Mouse (Mus musculus) ovary, adult 18-20 months (tissue): ENCODE data around the gene Trpv2.

Source experiments
- DNase-seq: peaks from one replicate; pipeline ENCODE4 v3.0.0; 2022; ENCODE audit warnings: low spot score, mixed read lengths

Gene Trpv2

DNA sequence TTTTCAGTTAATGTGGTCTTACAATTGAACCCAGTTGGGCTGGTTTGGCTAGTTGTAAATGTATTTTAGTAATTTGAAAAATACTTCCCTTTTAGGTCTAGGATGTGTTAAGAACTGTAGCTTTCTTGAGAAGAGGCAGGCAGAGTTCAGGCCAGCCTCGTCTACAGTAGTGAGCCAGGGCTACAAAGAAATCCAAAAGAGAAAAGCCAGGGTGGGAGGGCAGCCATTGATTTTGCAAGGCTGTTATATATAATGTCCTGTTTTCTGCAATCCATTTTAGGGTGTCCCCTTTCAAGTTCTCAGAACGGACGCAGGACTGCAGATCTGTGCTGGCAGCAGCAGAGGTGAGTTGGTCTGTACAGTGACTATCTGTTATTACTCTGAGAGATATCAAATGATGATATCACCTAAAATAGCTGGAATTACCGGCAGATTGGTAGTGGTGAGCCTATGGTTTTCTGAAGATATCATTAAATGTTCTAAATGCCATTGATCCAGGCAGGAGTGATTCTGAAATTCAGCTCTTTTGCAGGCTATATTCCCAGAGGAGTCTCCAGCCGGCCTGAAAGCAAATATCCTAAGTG is 29.9 kb downstream of the Trpv2 start:
- DNase-seq: no peak

DNA sequence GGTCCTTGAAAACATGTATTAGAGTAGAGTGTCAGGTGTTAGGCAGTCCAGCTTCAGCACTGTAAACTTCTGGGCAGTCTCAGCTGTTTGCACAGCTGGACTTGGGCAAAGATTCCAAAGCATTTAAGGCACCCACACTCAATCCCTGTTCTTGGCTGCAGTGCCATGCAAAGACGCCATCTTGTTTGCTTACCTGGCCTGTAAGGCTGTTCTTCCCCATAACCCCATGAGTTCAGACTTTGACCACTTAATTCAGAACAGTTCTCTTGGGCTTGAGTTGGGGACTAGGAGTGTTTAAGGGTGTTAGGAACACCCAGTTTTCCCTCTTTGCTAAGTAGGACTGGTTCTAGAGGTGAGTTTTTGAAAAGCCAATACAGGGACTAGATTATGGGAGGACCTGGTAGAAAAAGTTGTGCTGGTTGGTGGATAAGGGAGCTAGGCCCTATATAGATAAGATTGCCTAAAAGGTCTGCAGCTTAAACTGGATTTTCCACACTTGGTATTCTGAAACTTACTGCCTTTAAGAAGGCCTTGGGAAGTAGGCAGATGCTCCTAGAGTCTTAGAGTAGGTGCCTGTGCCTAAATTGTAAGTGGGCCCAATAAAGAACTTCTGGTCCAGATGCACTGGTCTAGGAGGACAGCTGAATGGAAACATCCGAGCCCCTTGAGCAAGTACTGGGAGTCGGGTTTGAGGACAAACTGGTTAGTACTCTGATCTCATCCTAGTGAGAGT is 30.8 kb downstream of the Trpv2 start:
- no peak for DNase-seq

DNA sequence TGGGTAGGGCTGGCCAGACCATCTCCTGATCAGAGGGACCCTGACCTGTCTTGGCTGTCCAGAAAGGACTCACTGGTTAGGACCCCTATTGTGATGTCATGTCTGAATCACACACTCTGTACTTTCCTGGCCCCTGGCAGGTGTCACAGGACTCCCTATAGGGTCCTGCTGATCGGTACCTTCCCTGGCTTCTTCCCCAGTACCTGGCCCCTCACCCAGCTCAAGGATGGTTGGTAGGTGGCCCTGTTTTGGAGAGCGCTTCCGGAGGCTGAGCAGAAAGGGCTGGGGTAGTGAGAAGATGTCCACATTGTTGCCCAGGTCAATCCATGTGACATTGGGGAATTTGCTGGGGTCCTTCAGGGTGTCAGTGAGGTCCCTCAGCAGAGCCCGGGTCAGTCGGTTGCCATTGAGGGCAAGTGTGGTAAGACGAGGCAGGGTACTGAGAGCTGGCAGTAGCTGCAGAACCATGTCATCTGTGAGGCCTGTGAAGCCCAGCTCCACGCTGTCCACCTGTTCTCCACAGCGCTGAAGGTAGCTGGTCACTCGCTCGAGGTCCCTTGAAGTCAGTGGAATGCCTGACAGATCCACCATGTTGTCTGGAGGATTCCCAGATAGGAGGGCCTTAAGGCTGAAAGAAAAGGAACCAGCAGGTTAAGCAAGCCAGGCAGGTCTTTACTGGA is 31.5 kb downstream of the Trpv2 start:
- DNase-seq: no peak

DNA sequence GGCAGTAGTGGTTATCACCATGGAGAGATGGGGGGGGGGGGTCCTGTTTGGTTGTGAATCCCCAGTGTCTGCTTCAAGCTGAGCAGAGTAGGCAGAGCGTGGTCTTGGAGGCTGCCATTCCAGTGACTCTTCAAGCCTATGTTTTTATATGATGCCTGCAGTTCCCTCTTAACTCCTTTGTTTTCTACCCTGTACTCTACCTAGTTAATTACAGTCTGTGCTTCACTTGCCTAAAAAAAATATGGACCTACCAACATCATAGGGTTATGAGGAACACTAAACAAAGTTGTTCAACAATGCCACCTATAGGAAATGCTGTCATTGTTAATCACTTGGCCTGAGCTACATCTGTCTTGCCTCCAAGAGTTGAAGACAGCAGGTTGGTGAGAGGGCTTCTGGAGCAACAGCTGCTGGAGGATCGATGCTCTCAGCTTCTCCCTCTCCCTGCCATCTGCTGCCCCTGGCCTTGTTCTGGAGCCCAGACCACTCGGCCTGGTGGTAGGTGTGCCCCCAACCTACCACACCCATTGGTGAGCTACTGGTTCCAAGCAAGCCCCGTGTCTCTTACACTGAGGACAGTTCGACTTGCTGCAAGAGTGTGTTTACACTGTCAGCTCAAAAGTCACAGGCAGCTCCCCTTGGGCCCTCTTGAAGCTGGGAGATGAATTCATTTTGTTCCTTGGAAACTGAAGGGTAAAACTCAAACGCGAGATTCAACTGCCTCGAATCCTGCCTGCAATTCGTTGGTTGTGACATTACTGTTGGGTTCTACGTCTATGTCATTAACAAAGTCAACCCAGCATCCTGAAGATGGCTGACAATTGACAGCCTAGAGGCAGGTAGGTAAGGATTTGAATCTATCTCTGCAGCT is 32.2 kb downstream of the Trpv2 start:
- no peak for DNase-seq

DNA sequence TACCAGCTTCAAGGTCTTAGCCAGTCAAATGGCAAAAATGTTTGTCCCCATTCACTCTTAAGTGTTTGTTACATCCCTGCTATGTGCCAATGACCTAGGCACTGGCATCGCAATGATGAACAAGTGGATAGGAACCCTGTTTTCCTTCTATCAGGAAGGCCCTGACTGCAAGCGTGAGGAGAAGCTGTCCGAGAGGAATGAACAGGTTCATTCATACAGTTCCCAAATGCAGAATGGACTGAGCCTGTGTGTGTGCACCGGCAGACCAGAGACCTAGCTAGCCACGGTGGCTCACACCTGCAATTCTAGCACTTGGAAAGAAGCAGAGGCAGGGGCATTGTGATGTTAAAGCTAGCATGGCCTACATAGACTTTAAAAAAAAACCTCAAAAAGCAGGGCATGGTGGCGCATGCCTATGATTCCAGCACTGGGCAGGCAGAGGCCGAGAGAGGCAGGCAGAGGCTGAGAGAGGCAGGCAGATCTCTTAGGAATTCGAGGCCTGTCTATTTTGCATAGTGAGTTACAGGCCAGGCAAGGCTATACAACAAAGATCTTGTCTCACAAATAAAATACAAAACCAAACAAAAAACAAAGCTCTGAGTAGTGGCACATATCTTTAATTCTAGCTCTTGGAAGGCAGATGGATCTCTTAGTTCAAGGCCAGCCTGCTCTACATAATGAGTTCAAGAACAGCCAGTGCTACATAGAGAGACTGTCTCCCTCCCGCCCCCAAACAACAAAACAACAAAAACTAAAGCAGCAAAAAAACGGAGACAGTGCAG is 33.1 kb downstream of the Trpv2 start:
- DNase-seq: no peak

DNA sequence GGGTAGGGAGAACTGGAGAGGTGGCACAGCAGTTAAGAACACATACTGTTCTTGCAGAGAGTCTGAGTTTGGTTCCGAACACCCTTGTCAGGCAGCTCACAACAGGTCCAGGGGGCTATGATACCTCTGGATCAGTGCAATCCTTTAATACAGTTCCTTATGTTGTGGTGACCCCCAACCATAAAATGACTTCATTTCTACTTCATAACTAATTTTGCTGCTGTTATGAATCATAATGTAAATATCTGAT is 33.6 kb downstream of the Trpv2 start:
- DNase-seq: no peak

DNA sequence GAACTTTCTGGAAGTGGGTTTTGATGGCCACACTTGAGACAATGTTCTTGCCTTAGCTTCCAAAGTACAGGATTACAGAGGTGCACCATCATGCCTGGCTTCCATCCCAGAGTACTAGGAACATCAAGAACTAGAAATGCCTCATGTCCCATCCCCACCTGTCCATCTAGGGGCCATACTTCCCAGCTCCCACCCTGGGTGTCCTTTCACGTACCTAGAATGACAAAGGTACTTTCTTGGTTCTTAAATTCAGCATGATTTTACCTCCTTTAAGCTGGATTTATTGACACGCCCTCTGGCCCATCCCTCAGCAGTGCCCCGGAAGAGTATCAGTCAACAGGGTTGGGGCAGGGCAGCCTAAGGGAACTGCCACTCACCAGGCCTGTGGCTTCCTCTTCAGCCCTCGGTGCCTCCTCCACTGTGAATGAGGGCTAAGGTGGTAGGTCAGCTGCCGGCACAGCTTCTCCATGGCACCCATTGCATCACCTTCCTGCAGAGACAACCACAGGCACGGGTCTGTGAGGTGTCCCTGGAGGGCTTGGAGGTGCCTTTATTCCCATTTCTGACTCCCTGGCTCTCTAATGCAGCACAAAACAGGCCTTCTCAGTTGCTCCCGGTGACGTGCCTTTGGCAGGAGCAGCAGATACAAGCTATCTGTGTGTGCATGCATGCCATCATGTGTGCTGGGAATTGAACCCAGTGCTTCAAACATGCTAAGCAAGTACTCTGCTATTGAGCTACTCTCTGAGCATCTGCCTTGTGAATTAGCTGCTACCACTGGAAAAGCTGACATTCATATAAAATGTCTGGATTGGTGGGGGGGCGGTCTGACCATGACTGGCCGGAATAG is 34.8 kb downstream of the Trpv2 start:
- no peak for DNase-seq

DNA sequence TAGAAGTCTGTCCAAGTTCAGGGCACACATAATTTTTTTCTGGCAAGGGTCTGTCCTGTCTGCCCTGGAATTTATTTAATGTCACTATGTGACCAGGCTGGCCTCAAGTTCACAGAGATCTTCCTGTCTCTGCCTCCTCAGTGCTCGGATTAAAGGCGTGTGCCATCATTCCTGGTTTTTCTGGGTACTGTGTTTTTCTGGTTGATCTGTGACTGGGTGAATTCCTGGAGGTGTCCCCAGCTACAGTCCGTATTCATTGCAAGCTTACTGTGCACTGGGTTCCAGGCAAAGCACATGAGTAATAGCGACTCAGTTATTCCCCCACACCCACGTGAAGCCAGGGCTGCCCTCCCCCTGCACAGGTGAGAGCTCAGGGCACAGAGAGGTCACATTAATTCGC is 36.0 kb downstream of the Trpv2 start:
- no peak for DNase-seq

DNA sequence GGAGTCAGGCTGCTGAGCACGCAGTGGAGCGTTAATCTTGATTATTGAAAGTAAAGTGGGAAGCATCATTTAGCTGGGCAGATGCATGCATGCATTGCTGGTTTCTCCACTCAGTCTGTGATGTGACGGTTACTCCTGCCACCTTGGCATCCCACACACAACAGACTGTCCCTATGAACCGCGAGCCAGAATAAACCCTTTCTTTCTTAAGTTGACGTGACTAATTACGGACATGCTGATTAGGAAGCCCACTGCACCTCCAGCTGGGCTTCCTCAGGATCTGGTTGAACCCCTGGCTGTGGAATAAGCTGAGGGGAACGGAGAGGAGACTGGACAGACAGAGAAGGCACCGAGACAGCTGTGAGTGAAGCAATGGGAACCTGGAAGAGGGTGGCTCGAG is 38.3 kb downstream of the Trpv2 start:
- no peak for DNase-seq

DNA sequence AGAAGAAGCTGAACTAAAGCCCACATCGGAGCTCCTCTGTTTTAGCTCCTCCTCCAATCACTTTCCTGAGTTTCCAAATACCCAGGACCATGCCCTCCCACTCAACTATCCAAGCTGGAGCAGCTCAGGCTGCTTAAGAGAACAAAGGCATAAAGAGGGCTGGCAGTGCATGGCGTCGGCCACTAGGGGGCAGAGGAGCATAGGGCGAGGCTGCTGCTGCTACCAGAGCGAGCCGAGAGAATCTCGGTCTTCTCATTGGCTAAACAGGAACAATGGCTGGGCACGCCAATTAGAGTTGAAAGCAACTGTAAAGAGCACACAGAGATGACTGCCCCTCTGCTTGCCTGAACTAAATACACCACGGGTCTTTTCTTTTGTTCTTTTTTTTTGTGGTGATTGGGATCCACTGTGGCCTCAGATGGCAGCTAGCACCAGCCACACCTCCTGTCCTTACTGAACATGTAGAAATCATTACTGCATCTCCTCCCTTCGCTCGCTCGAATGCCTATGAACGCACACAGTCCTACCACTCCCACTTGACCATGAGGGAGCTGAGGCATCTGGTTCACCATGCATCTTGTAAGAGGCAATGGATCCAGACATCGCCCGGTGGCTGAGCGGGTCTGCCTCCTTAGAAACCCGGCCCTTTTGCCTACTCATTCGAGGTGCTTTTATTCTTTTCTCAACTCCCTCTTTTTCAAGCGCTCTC is 39.5 kb downstream of the Trpv2 start:
- DNase-seq: peak; percentile 81

DNA sequence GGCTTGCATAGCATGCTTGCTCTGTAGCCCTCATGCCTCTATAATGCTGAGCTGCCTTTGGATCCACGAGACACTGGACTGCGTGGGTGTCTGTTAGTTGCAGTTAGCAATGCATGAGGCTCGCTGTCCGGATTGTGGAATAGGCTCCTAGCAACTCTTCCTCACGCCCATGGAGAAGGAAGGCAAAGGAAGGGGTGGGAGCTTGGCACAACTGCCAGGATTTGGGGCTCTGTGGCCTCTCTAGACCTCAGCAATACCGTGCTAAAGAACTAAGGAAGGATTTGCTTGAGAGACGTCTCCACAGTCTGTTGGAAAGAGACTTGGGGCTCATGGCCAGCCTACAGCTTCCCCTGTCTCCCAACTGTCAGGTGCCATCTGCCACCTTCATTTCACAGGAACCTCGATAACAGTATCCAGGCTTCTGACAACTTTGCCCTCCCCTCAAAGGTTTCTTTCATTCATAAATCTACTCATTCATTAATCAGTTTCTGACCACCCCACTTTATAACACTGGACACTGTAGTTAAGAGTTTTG is 40.7 kb downstream of the Trpv2 start:
- DNase-seq: no peak

DNA sequence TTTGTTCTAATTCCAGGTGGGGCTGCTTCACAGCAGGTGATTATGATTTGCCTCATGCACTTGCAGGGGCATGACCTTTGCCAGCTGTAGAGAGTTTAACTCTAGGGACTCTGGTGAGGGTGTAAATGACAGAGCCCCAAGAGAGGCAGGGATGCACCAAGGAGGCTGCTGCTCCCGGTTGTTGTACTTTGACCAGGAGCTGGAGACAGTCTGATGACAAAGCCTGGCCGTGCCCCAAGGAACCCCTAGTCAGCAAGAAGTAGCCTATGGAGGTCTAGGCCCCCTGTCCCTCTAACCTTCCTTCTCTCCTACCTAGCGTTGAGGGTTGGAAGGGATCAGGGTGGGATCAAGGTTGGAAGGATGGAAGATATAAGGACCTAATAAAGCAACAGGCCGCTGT is 41.2 kb downstream of the Trpv2 start:
- DNase-seq: no peak

DNA sequence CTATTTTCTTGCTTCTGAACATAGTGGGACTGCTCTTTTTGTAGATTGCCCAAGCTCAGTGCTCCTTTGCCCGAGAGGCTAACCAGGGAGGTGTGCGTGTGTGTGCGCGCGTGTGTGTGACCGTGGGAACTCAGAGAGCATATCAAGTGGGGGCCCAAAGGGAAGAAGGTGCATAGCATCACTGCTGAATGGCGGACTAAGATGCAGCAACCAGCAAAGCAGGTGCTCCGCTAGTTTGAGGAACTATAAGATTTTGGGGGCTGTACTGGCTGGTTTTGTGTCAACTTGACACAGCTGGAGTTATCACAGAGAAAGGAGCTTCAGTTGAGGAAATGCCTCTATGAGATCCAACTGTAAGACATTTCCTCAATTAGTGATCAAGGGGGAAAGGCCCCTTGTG is 46.8 kb downstream of the Trpv2 start:
- DNase-seq: no peak

DNA sequence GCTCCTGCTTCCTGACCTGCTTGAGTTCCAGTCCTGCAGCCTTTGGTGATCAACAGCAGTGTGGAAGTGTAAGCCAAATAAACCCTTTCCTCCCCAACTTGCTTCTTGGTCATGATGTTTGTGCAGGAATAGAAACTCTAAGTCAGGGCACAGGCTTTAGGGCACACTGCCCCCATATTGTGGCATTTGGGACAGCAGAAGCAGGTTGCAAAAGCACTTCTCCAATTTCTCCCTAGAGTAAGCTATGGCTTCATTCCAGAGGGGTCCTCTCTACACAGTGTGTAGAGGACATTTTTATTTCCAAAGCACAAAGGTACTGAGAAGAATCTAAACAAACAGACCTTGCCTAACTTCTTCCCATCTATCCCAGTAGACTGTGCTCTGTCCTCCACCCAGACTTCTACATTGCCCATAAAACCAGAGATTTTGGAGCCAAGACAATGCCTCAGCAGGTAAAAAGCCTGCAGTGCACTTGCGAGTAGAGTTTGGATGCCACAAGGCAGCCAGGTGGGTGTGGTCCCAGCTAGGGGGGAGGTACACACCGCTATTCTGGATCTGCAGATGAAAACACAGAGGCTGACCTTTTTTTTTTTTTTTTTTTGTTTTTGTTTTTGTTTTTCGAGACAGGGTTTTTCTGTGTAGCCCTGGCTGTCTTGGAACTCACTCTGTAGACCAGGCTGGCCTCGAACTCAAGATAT is 47.4 kb downstream of the Trpv2 start:
- DNase-seq: no peak

DNA sequence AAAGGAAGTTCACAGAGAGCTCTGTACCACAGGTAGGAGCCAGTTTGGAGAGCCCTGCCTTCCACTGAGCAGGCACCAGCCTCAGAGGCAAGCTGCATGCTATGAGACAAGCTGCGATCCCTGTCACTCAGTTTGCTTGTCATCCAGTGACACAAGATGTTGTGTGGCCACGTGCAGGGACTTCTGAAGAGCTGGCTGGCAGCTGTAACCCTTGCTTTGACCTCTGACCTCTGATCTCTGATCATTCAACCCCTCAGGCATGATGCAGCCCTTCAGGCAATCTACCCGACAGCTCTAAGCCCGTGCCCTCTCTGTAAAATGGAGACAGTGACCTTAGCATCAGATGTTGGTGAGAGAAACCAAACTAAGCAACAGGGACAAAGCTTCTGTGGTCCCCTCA is 48.6 kb downstream of the Trpv2 start:
- DNase-seq: no peak

DNA sequence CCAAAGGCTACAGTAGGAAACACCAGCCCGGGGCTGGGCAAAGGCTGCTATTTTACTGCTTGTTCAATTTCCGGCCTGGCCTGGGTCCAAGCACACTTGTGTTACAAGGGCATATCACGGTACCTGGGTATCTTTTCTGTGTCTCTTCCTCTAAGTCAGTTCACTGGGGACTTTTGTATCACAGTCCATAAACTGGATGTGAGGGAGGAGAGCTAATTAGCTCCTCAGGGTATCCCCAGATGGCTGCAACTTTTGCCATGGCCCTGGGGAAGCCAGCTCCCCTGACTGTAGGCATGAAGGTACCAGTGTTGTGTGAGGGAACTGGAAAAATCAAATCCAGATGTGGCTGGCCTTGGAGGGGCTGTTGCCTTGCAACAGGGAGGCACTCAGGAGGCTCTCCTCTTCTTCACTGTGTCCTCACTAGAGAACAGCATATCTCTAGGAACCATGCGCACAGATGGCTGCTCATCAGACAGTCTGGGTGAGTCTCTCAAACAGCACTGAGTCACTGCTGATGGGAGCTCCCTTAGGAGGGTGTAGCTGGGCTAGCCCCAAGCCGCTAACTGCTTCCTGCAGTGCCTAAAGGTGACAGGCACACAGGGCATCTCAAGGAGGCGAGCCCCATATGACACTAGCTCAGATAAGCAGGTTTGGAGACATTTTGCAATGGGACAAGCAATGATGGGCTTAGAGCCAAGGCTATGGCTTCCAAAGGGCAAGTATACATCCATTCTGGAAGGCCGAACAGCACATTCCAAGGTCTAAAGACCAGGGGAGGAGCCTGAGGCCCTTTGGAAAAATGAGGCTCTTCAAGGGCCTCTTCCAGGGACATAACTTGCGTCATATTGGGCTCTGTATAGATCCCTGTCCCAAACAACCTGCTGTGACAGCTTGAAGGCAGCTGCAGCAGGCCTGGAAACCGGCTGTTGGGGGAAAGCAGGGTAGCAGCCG is 50.3 kb downstream of the Trpv2 start:
- no peak for DNase-seq

DNA sequence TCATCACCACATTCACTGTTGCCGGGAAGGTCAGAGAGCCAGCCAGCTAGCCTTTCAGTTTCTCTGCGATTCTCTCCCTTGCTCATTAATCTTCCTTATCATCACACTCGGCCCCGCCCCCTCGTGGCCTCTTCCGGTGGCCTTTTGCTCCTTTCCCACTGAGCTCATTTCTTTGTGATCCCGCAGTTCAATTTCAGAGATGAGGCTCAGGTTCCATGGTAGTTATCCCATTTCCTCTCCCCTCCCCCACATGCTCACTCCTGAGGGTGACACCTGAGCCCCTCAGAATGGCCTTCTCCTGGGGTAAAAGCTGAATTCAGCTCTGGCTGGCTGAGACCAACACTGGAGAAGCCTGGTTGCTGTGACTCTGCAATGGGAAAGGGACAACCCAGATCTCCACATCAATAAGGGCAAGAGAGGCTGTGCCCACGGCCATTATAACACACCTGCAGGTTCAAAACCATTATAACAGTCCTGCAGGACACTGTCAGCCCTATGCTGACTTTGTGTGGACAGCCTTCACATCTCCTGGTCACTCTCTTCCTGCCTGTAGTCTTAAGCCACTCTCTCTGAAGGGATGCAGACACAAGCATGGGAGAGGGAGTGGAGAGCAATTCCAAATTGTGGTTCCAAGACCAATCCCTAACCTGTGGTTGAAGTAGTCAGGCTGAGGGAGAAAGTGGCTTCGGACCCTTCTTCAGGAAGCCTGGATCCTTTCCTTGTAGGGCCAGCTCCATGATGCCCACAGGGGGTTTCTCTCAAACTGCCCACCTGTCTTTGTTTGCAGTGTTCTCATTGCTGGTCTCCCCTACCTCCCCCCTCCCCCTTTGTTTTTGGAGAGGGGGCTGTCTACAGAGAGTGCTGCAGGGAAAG is 55.3 kb downstream of the Trpv2 start:
- DNase-seq: no peak
